Mouse (Mus musculus): Measurements from ENCODE around the gene Hist1h2bp. TPM values are rescaled to one million over a fixed set of nuclear protein-coding genes. Genes with fewer than 3 reads are reported as not detected.
"Not testable (repeated sequence)": the region's sequence is repeated elsewhere in the genome, so short reads cannot be mapped to it uniquely, and the experiment has no call there.

The Hist1h2bp gene
- total RNA-seq, 1 experiment, result 879 TPM

DNA sequence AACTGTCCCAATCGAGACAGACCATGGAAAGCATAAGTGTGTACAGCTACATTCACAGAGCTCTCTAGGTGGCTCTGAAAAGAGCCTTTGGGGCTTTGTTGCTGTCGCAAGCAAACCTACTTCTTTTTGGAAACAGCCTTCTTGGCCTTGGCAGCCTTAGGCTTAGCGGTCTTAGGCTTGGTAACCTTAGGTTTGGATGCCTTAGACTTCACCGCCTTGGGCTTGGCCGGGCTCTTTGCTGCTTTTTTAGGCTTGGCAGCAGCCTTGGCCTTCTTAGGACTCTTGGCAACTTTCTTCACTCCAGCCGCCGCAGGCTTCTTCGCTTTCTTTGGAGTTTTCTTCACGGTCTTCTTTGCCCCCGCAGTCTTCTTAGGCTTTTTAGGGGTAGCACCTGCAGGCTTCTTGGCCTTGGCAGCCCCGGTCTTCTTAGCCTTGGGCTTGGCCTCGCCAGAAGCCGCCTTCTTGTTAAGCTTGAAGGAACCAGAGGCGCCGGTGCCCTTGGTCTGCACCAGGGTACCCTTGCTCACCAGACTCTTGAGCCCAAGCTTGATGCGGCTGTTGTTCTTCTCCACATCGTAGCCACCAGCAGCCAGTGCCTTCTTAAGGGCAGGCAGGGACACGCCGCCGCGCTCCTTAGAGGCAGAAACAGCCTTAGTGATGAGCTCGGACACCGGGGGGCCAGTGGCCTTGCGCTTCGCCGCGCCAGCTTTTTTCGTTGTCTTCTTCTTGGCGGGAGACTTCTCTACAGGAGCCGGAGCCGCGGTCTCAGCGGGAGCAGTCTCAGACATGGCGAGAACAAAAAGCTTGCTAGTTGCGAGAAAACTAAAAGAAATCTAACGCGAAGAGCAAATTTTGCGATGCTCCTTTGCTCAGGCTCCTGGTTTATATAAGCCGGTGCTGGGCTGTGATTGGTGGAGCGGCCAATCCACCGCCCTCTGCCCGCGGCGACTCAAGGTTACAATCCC, 7.2 kb upstream of the Hist1h2bp start, which contains the start of gene Hist1h1b:
Hist1h1b (minus strand) TSS at position 859 of the 965 bp plus-strand sequence.
- peaks cover 0 to 5% of the 10 kb centered on the region in 2 experiments; a peak in 1 of 4 replicates for H3K4me1 ChIP-seq (ENCODE audit: control insufficient read depth in 2 of 2, insufficient read depth in 2 of 2, low read length in 2 of 2, poor library complexity in 1 of 2)
- H3K36me3 ChIP-seq (ENCODE audit: control insufficient read depth, insufficient read depth, low read length, poor library complexity, severe bottlenecking), result no peaks in the 10 kb centered on the region
- peak within 1 kb of the TSS; percentile 89 for H3K27ac ChIP-seq (ENCODE audit: insufficient read depth, low read depth, low read length, poor library complexity, severe bottlenecking)
- peak within 1 kb of the TSS; percentile 82 for H3K9ac ChIP-seq (ENCODE audit: insufficient read depth, low read depth, low read length, poor library complexity, severe bottlenecking)
- in situ Hi-C loops (cut with MboI; ENCODE audit: low sequenced_read_pairs in 2 of 2, unreplicated experiment in 2 of 2), result no loop called here
- peak within 1 kb of the TSS; percentile 55 to 68 for H3K4me3 ChIP-seq (ENCODE audit: insufficient read depth in 1 of 2, low read depth in 1 of 2, low read length in 2 of 2, poor library complexity in 1 of 2, severe bottlenecking in 1 of 2)
- peak; percentile 71 for DNase-seq (ENCODE audit: low read depth, low spot score)
- H3K9me3 ChIP-seq (ENCODE audit: control insufficient read depth, insufficient read depth, low read depth, low read length), result no peaks in the 10 kb centered on the region
- TF ChIP-seq ZC3H11A (IDR thresholded peaks at IDR 0.05; ENCODE audit: borderline replicate concordance, low read depth, low read length), result no peak
- TF ChIP-seq ZNF384 (IDR thresholded peaks at IDR 0.05; ENCODE audit: low read depth, low read length), result no peak
- no peak; the same call in 1 of the 2 replicates for TF ChIP-seq HCFC1 (IDR thresholded peaks at IDR 0.05; ENCODE audit: borderline replicate concordance, insufficient read depth, low read length)
- no peak; the same call in 1 of the 2 replicates for TF ChIP-seq CHD2 (IDR thresholded peaks at IDR 0.05; ENCODE audit: low read depth, low read length)
- no peak for TF ChIP-seq MAFK (IDR thresholded peaks at IDR 0.05; ENCODE audit: insufficient read depth, low read depth, low read length)

- Histone ChIP-seq H3K9ac (ENCODE audit: insufficient read depth, low read depth, low read length, poor library complexity, severe bottlenecking) (no peak overlapping the region), H3K36me3 (ENCODE audit: control insufficient read depth, insufficient read depth, low read length, poor library complexity, severe bottlenecking) (no peaks in the 10 kb centered on the region), H3K9me3 (ENCODE audit: control insufficient read depth, insufficient read depth, low read depth, low read length) (no peaks in the 10 kb centered on the region), H3K4me3 (ENCODE audit: insufficient read depth in 1 of 2, low read depth in 1 of 2, low read length in 2 of 2, poor library complexity in 1 of 2, severe bottlenecking in 1 of 2) (peak overlapping the region in 1 of 2 experiments; percentile 8; a peak in 2 of 4 replicates), H3K4me1 (ENCODE audit: control insufficient read depth in 2 of 2, insufficient read depth in 2 of 2, low read length in 2 of 2, poor library complexity in 1 of 2) (peaks cover 0 to 5% of the 10 kb centered on the region in 2 experiments; a peak in 1 of 4 replicates), H3K27ac (ENCODE audit: insufficient read depth, low read depth, low read length, poor library complexity, severe bottlenecking) (no peak overlapping the region)
- TF ChIP-seq CHD2 (IDR thresholded peaks at IDR 0.05; ENCODE audit: low read depth, low read length) (no peak), MAFK (IDR thresholded peaks at IDR 0.05; ENCODE audit: insufficient read depth, low read depth, low read length) (no peak), ZNF384 (IDR thresholded peaks at IDR 0.05; ENCODE audit: low read depth, low read length) (no peak)
- in situ Hi-C loops (cut with MboI; ENCODE audit: low sequenced_read_pairs in 2 of 2, unreplicated experiment in 2 of 2), result no loop called here
- no peak for DNase-seq (ENCODE audit: low read depth, low spot score)
Measured at GRCm38 (mm10) chr13:21781021-21781555, 6.2 kb upstream of the Hist1h2bp start.

DNA sequence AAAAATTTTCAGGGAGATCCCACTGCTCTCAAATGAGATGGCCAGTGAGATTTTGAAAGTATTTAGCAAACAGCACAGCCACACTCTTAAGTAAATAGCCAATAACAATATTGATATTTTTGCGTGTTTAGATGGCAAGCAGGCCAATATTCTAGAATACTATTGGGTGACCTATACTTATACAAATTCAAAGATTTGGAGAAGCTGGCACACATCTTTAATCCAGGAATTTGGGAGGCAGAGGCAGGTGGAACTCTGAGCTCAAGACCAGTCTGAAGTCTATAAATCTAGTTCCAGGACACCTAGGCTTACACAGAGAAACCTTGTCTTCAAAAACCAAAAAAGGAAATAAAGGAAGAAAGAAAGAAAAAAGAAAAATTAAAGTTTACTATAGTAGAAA, 5.6 kb upstream of the Hist1h2bp start:
- in situ Hi-C loops (cut with MboI; ENCODE audit: low sequenced_read_pairs in 2 of 2, unreplicated experiment in 2 of 2), result no loop called here
- no peak overlapping the region for H3K9ac ChIP-seq (ENCODE audit: insufficient read depth, low read depth, low read length, poor library complexity, severe bottlenecking)
- no peaks in the 10 kb centered on the region for H3K36me3 ChIP-seq (ENCODE audit: control insufficient read depth, insufficient read depth, low read length, poor library complexity, severe bottlenecking)
- no peak for TF ChIP-seq HCFC1 (IDR thresholded peaks at IDR 0.05; ENCODE audit: borderline replicate concordance, insufficient read depth, low read length)
- TF ChIP-seq CHD2 (IDR thresholded peaks at IDR 0.05; ENCODE audit: low read depth, low read length), result no peak
- no peak for TF ChIP-seq MAFK (IDR thresholded peaks at IDR 0.05; ENCODE audit: insufficient read depth, low read depth, low read length)
- no peak for TF ChIP-seq ZNF384 (IDR thresholded peaks at IDR 0.05; ENCODE audit: low read depth, low read length)
- TF ChIP-seq ZC3H11A (IDR thresholded peaks at IDR 0.05; ENCODE audit: borderline replicate concordance, low read depth, low read length), result no peak
- H3K9me3 ChIP-seq (ENCODE audit: control insufficient read depth, insufficient read depth, low read depth, low read length), result no peaks in the 10 kb centered on the region
- DNase-seq (ENCODE audit: low read depth, low spot score), result no peak
- no peak overlapping the region for H3K27ac ChIP-seq (ENCODE audit: insufficient read depth, low read depth, low read length, poor library complexity, severe bottlenecking)
- H3K4me3 ChIP-seq (ENCODE audit: insufficient read depth in 1 of 2, low read depth in 1 of 2, low read length in 2 of 2, poor library complexity in 1 of 2, severe bottlenecking in 1 of 2), result no peak overlapping the region
- H3K4me1 ChIP-seq (ENCODE audit: control insufficient read depth in 2 of 2, insufficient read depth in 2 of 2, low read length in 2 of 2, poor library complexity in 1 of 2), result peaks cover 0 to 5% of the 10 kb centered on the region in 2 experiments; a peak in 1 of 4 replicates

- Histone ChIP-seq H3K9ac (ENCODE audit: insufficient read depth, low read depth, low read length, poor library complexity, severe bottlenecking) (peak overlapping the region; percentile 79), H3K27ac (ENCODE audit: insufficient read depth, low read depth, low read length, poor library complexity, severe bottlenecking) (peak overlapping the region; percentile 74), H3K4me3 (ENCODE audit: insufficient read depth in 1 of 2, low read depth in 1 of 2, low read length in 2 of 2, poor library complexity in 1 of 2, severe bottlenecking in 1 of 2) (peak overlapping the region; percentile 32 to 69)
- H3K36me3 ChIP-seq (ENCODE audit: control insufficient read depth, insufficient read depth, low read length, poor library complexity, severe bottlenecking); H3K4me1 ChIP-seq (ENCODE audit: control insufficient read depth in 2 of 2, insufficient read depth in 2 of 2, low read length in 2 of 2, poor library complexity in 1 of 2); in situ Hi-C loops (cut with MboI; ENCODE audit: low sequenced_read_pairs in 2 of 2, unreplicated experiment in 2 of 2); DNase-seq (ENCODE audit: low read depth, low spot score); H3K9me3 ChIP-seq (ENCODE audit: control insufficient read depth, insufficient read depth, low read depth, low read length): not testable (repeated sequence)
- TF ChIP-seq HCFC1 (IDR thresholded peaks at IDR 0.05; ENCODE audit: borderline replicate concordance, insufficient read depth, low read length), result 0 out of 2 replicates have a peak, but pooled peaks have one; percentile 16
Measured at GRCm38 (mm10) chr13:21782361-21783254, 4.7 kb upstream of the Hist1h2bp start.
